Mouse (Mus musculus) lung, postnatal 14 days (tissue): Measurements from ENCODE around the gene Scube1.

Experiments
- DNase-seq: peaks from one replicate; pipeline ENCODE4 v3.0.0; 2021

Gene Scube1

GRCm38 (mm10) chr15:83594513-83595363 is 130.1 kb downstream of the Scube1 start, which contains the start of gene Ttll12:
Ttll12 (minus strand) TSS chr15:83595157.
- DNase-seq: peak; percentile 95

GRCm38 (mm10) chr15:83593702-83594512 is 130.9 kb downstream of the Scube1 start:
- no peak for DNase-seq

- DNase-seq: no peak
These were observed 131.6 kb downstream of the Scube1 start for GRCm38 (mm10) chr15:83593189-83593585.

- DNase-seq: no peak
These were observed 132.3 kb downstream of the Scube1 start for GRCm38 (mm10) chr15:83592260-83593188.

- no peak for DNase-seq
These were observed 133.1 kb downstream of the Scube1 start for GRCm38 (mm10) chr15:83591758-83592157.

GRCm38 (mm10) chr15:83590841-83591240 is 134.0 kb downstream of the Scube1 start:
- DNase-seq: no peak

GRCm38 (mm10) chr15:83584741-83585220 is 140.0 kb downstream of the Scube1 start:
- DNase-seq: no peak

- peak; percentile 74 for DNase-seq
These were observed 141.2 kb downstream of the Scube1 start for GRCm38 (mm10) chr15:83583419-83584156.

- no peak for DNase-seq
These were observed 141.9 kb downstream of the Scube1 start for GRCm38 (mm10) chr15:83582931-83583330.

GRCm38 (mm10) chr15:83576651-83577050 is 148.2 kb downstream of the Scube1 start:
- DNase-seq: no peak

GRCm38 (mm10) chr15:83575543-83575942 is 149.3 kb downstream of the Scube1 start:
- no peak for DNase-seq

- peak; percentile 71 for DNase-seq
These were observed 150.0 kb downstream of the Scube1 start for GRCm38 (mm10) chr15:83574731-83575351.

- DNase-seq: no peak
These were observed 151.2 kb downstream of the Scube1 start for GRCm38 (mm10) chr15:83573606-83574005.

- DNase-seq: no peak
These were observed 152.7 kb downstream of the Scube1 start for GRCm38 (mm10) chr15:83572132-83572531.

GRCm38 (mm10) chr15:83571636-83572035 is 153.2 kb downstream of the Scube1 start:
- no peak for DNase-seq

- DNase-seq: no peak
These were observed 154.2 kb downstream of the Scube1 start for GRCm38 (mm10) chr15:83570641-83571040.

GRCm38 (mm10) chr15:83569682-83570081 is 155.1 kb downstream of the Scube1 start:
- DNase-seq: no peak

- DNase-seq: no peak
These were observed 156.3 kb downstream of the Scube1 start for GRCm38 (mm10) chr15:83568544-83568943.

- no peak for DNase-seq
These were observed 157.1 kb downstream of the Scube1 start for GRCm38 (mm10) chr15:83567728-83568127.

- DNase-seq: no peak
These were observed 158.8 kb downstream of the Scube1 start for GRCm38 (mm10) chr15:83566006-83566405.

GRCm38 (mm10) chr15:83565434-83565833 is 159.4 kb downstream of the Scube1 start:
- no peak for DNase-seq
